Mouse (Mus musculus) small intestine, adult 2 months (tissue): ENCODE measurements at regions not wholly inside any gene's neighbourhood (a gene's known extent, or its start where the extent isn't known, plus 50 kb on each side); places are given as distances from the start of the nearest gene placed in this dataset.

ENCODE experiments used
- CTCF ChIP-seq: fragments of 200-500 bp; IDR thresholded peaks from 2 replicates; pipeline ENCODE4 v1.5.1; 2012; ENCODE audit warnings: low read depth, mild to moderate bottlenecking, control low read depth, inconsistent platforms, low read length, moderate library complexity, mixed read lengths; ENCODE audit not compliant: insufficient replicate concordance, insufficient read length; ENCODE audit errors: extremely low read depth
- POLR2A ChIP-seq: fragments of 200-500 bp; IDR thresholded peaks from 2 replicates; pipeline ENCODE4 v1.6.1; 2012; ENCODE audit warnings: low read depth, mild to moderate bottlenecking, control low read depth, inconsistent platforms, low read length, moderate library complexity

- TF ChIP-seq CTCF (no peak), POLR2A (no peak)
Measured at GRCm38 (mm10) chr13:97667313-97667712, 93.1 kb downstream of the Gm10260 start.
